Mouse (Mus musculus) sigmoid colon, adult 10 weeks (tissue): ENCODE data around the gene Vmn1r171. TPM values are rescaled to one million over a fixed set of nuclear protein-coding genes. Genes with fewer than 3 reads are reported as not detected.

Experiments used
- polyA plus RNA-seq: library from polyadenylated mRNA; stranded (reverse); fragments of 350-450 nt; fragmentation: Illumina TruSeq; extraction: RNeasy Lipid Tissue Mini Kit (QIAGEN cat#74804); gene quantifications from one replicate; pipeline ENCODE4 v1.2.3, GENCODE M21; 2014; ENCODE audit warnings: low read depth, low replicate concordance

Vmn1r171 gene
- polyA plus RNA-seq: not detected

DNA sequence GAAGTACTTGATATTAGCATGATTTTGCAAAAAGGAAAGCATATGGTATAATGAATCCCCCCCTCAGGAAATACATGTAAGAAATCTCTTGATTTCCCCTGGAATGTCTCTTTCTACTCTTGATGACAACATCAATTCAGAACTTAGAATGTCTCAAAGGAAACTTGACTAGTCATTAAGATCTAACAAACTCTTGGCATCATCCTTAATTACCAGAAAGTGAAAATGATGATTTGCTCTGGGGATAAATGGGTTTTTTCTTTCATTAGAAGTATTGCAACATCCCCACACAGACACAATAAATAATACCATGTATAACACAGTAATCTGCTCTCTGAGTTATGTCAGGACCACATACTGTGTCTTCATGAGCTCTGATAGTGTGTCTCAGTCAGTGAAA, at the start of gene Vmn1r171:
Vmn1r171 (plus strand) TSS at position 301 of the 400 bp plus-strand sequence.

DNA sequence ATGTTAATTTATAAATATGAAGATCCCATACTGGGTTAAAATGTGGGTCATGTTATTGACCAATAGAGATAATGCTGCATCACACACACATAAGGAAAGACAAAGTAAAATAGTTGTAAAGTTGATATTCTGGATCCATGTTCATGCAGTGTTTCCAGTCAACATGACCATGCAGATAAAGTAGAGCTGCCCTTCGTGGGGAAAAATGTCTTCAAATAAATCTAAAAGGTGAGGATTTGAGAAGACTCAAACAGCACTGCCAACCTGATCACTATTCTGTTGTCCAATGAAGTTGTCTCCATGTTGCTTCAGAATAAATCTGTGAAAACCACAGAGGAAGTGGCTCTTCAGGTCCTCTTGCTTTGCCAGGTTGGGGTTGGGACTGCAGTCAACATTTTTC, 24.6 kb upstream of the Vmn1r171 start, which contains the start of gene Vmn1r170:
Vmn1r170 (plus strand) TSS at position 301 of the 400 bp plus-strand sequence.

DNA sequence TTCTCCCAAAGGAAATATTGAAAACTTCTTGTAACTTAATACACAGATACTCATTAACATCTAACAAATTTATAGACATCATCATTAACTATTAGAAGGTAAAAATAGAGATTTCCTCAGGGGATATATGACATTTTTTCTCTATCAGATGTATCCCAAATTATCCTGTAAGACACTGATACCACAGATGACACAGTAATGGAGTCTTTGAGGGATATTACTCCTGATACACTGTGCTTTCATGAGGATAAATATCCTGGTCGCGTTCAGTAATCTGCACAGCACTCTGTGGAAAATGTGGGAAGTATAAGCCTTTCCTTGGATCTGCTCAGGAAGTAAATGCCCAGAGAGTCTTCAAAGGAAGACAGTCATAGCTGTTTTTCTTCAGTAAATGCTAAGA, 27.5 kb downstream of the Vmn1r171 start, which contains the start of gene Vmn1r172:
Vmn1r172 (plus strand) TSS at position 301 of the 400 bp plus-strand sequence.

Other genes starting within 250 kb of the Vmn1r171 start
- not detected for gene Nlrp5, start 244.8 kb upstream of the Vmn1r171 start, polyA plus RNA-seq
- gene Vmn1r167, start 123.5 kb upstream of the Vmn1r171 start, polyA plus RNA-seq: not detected
- gene Vmn1r168, start 91.0 kb upstream of the Vmn1r171 start, polyA plus RNA-seq: not detected
- gene Vmn1r169, start 55.2 kb upstream of the Vmn1r171 start, polyA plus RNA-seq: not detected
- gene Vmn1r170, start 24.5 kb upstream of the Vmn1r171 start, polyA plus RNA-seq: not detected
- not detected for gene Vmn1r172, start 27.6 kb downstream of the Vmn1r171 start, polyA plus RNA-seq
- not detected for gene Vmn1r173, start 70.0 kb downstream of the Vmn1r171 start, polyA plus RNA-seq
- not detected for gene Vmn1r174, start 121.5 kb downstream of the Vmn1r171 start, polyA plus RNA-seq
- not detected for gene Vmn1r175, start 179.9 kb downstream of the Vmn1r171 start, polyA plus RNA-seq
- gene Vmn1r176, start 206.7 kb downstream of the Vmn1r171 start, polyA plus RNA-seq: not detected
- gene Vmn1r177, start 235.7 kb downstream of the Vmn1r171 start, polyA plus RNA-seq: not detected